Mouse (Mus musculus): Measurements from ENCODE around the gene Lce1m. TPM values are rescaled to one million over a fixed set of nuclear protein-coding genes. Genes with fewer than 3 reads are reported as not detected.

The Lce1m gene
- polyA plus RNA-seq, 1 experiment from 2014 or later, result not detected

DNA sequence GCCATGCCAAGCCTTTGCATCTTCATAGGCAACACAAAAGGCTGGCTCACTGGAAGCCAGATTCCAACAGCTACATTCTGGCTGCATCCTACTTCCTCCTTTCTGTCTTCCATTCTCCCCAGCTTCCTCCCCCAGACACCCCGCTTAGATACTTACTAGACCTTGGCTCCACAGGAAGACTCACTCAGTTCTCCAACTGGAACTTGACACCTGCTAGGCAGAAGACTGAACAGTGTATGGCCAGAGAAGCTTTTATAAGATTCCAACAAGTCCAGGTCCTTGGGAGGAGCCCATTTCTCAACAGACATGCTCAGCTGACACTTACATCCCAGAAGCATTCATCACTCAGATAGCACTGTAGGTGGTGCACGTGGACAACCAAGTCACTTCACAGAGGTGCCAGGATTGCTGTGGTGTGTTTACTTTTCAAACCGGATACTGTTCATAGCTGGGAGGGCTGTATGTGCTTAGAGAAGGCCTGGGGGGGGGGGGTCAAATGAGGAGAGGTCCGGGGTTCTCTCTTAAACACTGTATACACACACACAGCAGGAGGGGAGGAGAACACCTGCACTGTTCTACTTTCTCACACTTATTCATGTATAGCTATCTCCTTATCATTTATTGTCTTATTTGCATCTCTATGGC is 3.3 kb downstream of the Lce1m start, which contains the start of gene Crct1:
Crct1 (minus strand) TSS at position 228 of the 645 bp plus-strand sequence.
- Histone ChIP-seq H3K4me3 (replicated peaks; ENCODE audit: low read depth, low read length) (peak within 1 kb of the TSS; percentile 51), H3K9me3 (ENCODE audit: control insufficient read depth, low read length) (no peaks in the 10 kb centered on the region), H3K27ac (replicated peaks; ENCODE audit: low read depth, low read length) (peak within 1 kb of the TSS; percentile 53; the same call in 1 of the 2 replicates), H3K36me3 (ENCODE audit: control insufficient read depth, insufficient read depth, low read length) (no peaks in the 10 kb centered on the region), H3K4me2 (ENCODE audit: low read length) (peak within 1 kb of the TSS; percentile 82), H3K4me1 (ENCODE audit: control insufficient read depth, insufficient read depth, low read length) (no peaks in the 10 kb centered on the region), H3K27me3 (ENCODE audit: control insufficient read depth, insufficient read depth, low read length) (no peaks in the 10 kb centered on the region), H3K9ac (replicated peaks; ENCODE audit: low read length) (peak within 1 kb of the TSS; percentile 62)
- DNase-seq, result peak; percentile 8
- 53% methylated on average over 4 of the region's 4 CpGs for WGBS
- no peak for ATAC-seq (ENCODE audit: low FRiP score, low TSS enrichment)

DNA sequence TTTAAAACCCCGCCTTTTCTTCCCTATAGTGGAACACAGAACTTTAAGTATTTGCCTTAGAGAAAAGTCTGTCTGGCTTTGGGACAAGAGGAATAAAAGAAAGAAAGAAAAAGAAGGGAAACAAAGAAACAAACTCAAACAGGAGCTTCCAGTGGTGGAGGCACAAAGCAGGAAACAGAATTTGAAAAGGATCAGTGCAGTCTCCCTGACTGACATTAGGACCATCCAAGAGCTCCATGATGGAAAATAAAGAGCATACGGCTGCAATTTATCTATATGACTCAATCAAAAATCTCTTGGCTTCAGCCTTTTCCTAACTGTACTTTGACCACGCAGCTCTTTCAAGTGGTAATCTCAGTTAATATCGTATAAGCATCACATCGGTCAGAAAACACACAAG is 4.0 kb downstream of the Lce1m start:
- Histone ChIP-seq H3K27me3 (ENCODE audit: control insufficient read depth, insufficient read depth, low read length) (no peaks in the 10 kb centered on the region), H3K4me3 (replicated peaks; ENCODE audit: low read depth, low read length) (peak overlapping the region; percentile 51)
- ATAC-seq (ENCODE audit: low FRiP score, low TSS enrichment), result no peak

DNA sequence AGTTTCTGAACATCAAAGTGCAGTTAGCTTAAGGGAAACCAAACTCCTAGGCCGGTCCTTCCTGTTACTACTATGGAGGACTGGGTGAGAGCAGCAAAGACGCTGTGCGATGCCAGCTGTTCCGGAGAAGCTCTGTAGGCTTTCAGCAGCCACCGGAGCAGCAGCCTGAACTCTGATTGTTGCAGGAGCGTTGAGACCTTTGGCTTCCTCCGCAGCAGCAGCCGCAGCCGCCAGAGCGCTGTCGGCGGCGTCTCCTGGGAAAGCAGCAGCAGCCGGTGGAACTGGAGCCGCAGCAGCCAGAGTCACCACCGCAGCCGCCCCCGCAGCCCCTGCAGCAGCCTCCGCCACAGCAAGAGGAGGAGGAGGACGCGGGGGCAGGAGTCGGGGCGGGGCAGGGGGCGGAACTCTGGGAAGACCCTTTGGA is 4.5 kb downstream of the Lce1m start:
- DNase-seq (peak; percentile 83), ATAC-seq (ENCODE audit: low FRiP score, low TSS enrichment) (peak; percentile 79; the same call in 1 of the 2 replicates)
- H3K4me2 ChIP-seq (ENCODE audit: low read length), result peak overlapping the region; percentile 82
- H3K36me3 ChIP-seq (ENCODE audit: control insufficient read depth, insufficient read depth, low read length), result no peaks in the 10 kb centered on the region
- 0% methylated on average over 24 of the region's 24 CpGs for WGBS
- H3K4me1 ChIP-seq (ENCODE audit: control insufficient read depth, insufficient read depth, low read length), result no peaks in the 10 kb centered on the region
- H3K27ac ChIP-seq (replicated peaks; ENCODE audit: low read depth, low read length), result peak overlapping the region; percentile 53; the same call in 1 of the 2 replicates
- no peaks in the 10 kb centered on the region for H3K27me3 ChIP-seq (ENCODE audit: control insufficient read depth, insufficient read depth, low read length)
- H3K9me3 ChIP-seq (ENCODE audit: control insufficient read depth, low read length), result no peaks in the 10 kb centered on the region
- peak overlapping the region; percentile 62 for H3K9ac ChIP-seq (replicated peaks; ENCODE audit: low read length)
- peak overlapping the region; percentile 51 for H3K4me3 ChIP-seq (replicated peaks; ENCODE audit: low read depth, low read length)

More for the DNA sequence above, 4.0 kb downstream of the Lce1m start:
- peak overlapping the region; percentile 62 for H3K9ac ChIP-seq (replicated peaks; ENCODE audit: low read length)
- no peaks in the 10 kb centered on the region for H3K4me1 ChIP-seq (ENCODE audit: control insufficient read depth, insufficient read depth, low read length)
- DNase-seq, result no peak
- H3K4me2 ChIP-seq (ENCODE audit: low read length), result peak overlapping the region; percentile 82
- H3K27ac ChIP-seq (replicated peaks; ENCODE audit: low read depth, low read length), result no peak overlapping the region
- WGBS, result 15% methylated on average over 5 of the region's 5 CpGs
- no peaks in the 10 kb centered on the region for H3K36me3 ChIP-seq (ENCODE audit: control insufficient read depth, insufficient read depth, low read length)
- H3K9me3 ChIP-seq (ENCODE audit: control insufficient read depth, low read length), result no peaks in the 10 kb centered on the region

DNA sequence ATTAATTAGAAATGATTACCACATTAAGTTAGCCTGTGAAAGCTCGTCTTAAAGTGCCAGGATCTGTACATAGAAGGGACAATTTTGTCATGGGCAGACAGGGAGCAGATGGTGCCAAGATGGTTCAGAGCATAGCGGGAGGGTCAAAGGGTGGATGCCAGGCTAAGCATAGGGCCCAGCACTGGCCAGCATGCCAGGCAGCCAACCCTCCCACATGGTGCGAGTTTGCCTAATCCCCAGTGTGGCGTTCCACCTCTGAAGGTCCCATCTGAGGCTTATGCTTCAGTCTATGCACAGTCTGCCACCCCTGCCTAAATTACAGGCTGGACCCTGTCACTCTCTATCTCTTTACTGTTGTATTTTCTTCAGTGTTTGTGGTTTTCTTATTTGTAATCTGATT is 16.0 kb downstream of the Lce1m start:
- 71% methylated on average over 4 of the region's 4 CpGs for WGBS
- Histone ChIP-seq H3K36me3 (ENCODE audit: control insufficient read depth, insufficient read depth, low read length) (no peaks in the 10 kb centered on the region), H3K27me3 (ENCODE audit: control insufficient read depth, insufficient read depth, low read length) (no peaks in the 10 kb centered on the region), H3K4me2 (ENCODE audit: low read length) (no peak overlapping the region), H3K9me3 (ENCODE audit: control insufficient read depth, low read length) (no peaks in the 10 kb centered on the region), H3K27ac (replicated peaks; ENCODE audit: low read depth, low read length) (no peak overlapping the region), H3K4me3 (replicated peaks; ENCODE audit: low read depth, low read length) (no peak overlapping the region), H3K9ac (replicated peaks; ENCODE audit: low read length) (no peak overlapping the region), H3K4me1 (ENCODE audit: control insufficient read depth, insufficient read depth, low read length) (no peaks in the 10 kb centered on the region)
- ATAC-seq (ENCODE audit: low FRiP score, low TSS enrichment) (0 out of 2 replicates have a peak, but pooled peaks have one; percentile 48), DNase-seq (no peak)

DNA sequence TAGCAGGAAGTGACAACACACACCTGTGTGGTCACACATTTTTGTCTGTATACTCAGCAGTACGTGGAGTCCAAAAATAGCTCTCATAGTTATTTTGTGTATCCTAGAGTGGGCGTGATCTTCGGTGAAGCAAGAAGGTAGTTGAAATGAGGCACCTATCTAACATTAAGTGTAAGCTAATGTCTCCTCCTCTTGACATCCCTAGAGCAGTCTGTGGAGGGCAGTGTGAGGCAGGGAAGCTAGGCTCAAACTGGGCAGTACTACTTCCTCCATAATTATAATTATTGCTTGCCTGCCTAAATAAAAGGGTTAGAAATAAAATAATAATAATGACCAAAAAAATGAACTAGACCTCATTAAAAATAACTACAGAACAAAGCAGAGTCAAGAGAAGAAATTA is 18.2 kb downstream of the Lce1m start:
- Histone ChIP-seq H3K27me3 (ENCODE audit: control insufficient read depth, insufficient read depth, low read length) (no peaks in the 10 kb centered on the region), H3K36me3 (ENCODE audit: control insufficient read depth, insufficient read depth, low read length) (no peaks in the 10 kb centered on the region), H3K27ac (replicated peaks; ENCODE audit: low read depth, low read length) (no peak overlapping the region), H3K9me3 (ENCODE audit: control insufficient read depth, low read length) (no peaks in the 10 kb centered on the region), H3K4me1 (ENCODE audit: control insufficient read depth, insufficient read depth, low read length) (no peaks in the 10 kb centered on the region), H3K4me3 (replicated peaks; ENCODE audit: low read depth, low read length) (no peak overlapping the region), H3K4me2 (ENCODE audit: low read length) (no peak overlapping the region), H3K9ac (replicated peaks; ENCODE audit: low read length) (no peak overlapping the region)
- WGBS, result 87% methylated on average over 3 of the region's 3 CpGs
- ATAC-seq (ENCODE audit: low FRiP score, low TSS enrichment) (no peak), DNase-seq (no peak)

DNA sequence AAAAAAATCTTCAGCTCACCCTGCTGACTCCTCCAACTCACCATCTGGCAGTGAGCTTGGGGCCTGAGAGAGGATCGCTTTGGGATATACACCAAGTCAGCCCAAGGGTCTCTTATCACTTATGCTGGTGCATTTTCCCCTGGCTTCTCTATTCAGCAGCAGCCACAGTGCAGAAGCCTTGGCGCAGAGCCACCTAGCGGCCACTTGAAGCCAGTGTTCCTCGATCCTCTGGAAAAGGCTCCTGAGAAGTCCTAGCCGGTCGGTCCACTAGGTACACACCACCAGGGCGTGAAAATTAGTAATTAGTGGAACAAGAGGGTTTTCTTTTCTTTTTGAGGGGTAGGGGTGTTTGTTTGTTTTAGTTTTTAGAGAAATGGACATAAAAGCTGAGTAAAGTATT is 20.2 kb downstream of the Lce1m start:
- H3K4me3 ChIP-seq (replicated peaks; ENCODE audit: low read depth, low read length), result no peak overlapping the region
- no peak overlapping the region for H3K27ac ChIP-seq (replicated peaks; ENCODE audit: low read depth, low read length)
- DNase-seq (peak; percentile 92), ATAC-seq (ENCODE audit: low FRiP score, low TSS enrichment) (peak; percentile 88)
- no peaks in the 10 kb centered on the region for H3K9me3 ChIP-seq (ENCODE audit: control insufficient read depth, low read length)
- H3K4me1 ChIP-seq (ENCODE audit: control insufficient read depth, insufficient read depth, low read length), result no peaks in the 10 kb centered on the region
- no peaks in the 10 kb centered on the region for H3K36me3 ChIP-seq (ENCODE audit: control insufficient read depth, insufficient read depth, low read length)
- no peak overlapping the region for H3K9ac ChIP-seq (replicated peaks; ENCODE audit: low read length)
- H3K4me2 ChIP-seq (ENCODE audit: low read length), result no peak overlapping the region
- WGBS, result 6% methylated on average over 7 of the region's 7 CpGs
- no peaks in the 10 kb centered on the region for H3K27me3 ChIP-seq (ENCODE audit: control insufficient read depth, insufficient read depth, low read length)

DNA sequence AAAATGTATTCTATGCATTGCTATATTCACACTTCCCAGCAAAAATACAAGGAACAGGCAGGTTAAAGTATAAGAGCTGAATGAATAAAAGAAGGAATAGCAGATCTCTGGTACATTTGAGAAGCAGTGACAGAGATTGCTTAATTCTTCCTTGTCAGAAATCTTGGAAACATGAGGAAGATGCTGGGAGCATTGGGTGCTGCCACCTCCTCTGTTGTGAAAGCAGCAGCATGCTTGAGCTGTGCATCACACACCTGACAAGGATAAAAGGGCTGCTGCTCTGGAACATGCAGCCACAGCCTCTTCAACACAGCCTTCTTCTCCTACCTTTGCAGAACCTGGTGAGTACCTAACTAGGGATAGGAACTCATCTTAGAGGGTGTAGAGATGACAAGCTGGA is 26.9 kb downstream of the Lce1m start, which contains the start of gene Lce3f:
Lce3f (plus strand) TSS at position 301 of the 400 bp plus-strand sequence.
- H3K36me3 ChIP-seq (ENCODE audit: control insufficient read depth, insufficient read depth, low read length), result no peaks in the 10 kb centered on the region

DNA sequence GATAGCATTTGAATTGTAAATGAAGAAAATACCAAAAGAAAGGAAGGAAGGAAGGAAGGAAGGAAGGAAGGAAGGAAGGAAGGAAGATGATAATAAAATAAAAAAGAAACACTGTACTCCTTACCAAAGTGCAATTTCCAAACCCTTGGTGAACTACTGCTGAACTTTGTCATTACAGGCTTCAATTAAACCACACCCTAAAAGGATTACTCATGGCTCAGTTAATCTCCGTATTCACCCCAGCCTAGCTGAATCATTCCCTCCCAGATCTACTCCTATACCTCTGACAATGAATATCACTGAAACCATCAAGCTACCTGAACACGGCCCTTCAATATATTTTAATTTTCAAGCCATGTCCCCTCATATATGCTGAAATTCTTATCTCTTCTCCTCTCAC is 40.4 kb downstream of the Lce1m start:
- ATAC-seq (ENCODE audit: low FRiP score, low TSS enrichment) (no peak), DNase-seq (no peak)
- Histone ChIP-seq H3K27me3 (ENCODE audit: control insufficient read depth, insufficient read depth, low read length) (no peaks in the 10 kb centered on the region), H3K9ac (replicated peaks; ENCODE audit: low read length) (no peak overlapping the region), H3K9me3 (ENCODE audit: control insufficient read depth, low read length) (no peaks in the 10 kb centered on the region), H3K36me3 (ENCODE audit: control insufficient read depth, insufficient read depth, low read length) (no peaks in the 10 kb centered on the region), H3K4me3 (replicated peaks; ENCODE audit: low read depth, low read length) (no peak overlapping the region), H3K4me2 (ENCODE audit: low read length) (no peak overlapping the region), H3K27ac (replicated peaks; ENCODE audit: low read depth, low read length) (no peak overlapping the region), H3K4me1 (ENCODE audit: control insufficient read depth, insufficient read depth, low read length) (no peaks in the 10 kb centered on the region)
- WGBS, result 71% methylated on average over 2 of the region's 2 CpGs

More for the DNA sequence above, 26.9 kb downstream of the Lce1m start, which contains the start of gene Lce3f:
- DNase-seq (no peak), ATAC-seq (ENCODE audit: low FRiP score, low TSS enrichment) (no peak)
- no peak within 1 kb of the TSS for H3K9ac ChIP-seq (replicated peaks; ENCODE audit: low read length)
- H3K9me3 ChIP-seq (ENCODE audit: control insufficient read depth, low read length), result no peaks in the 10 kb centered on the region
- H3K4me3 ChIP-seq (replicated peaks; ENCODE audit: low read depth, low read length), result no peak within 1 kb of the TSS
- no peak within 1 kb of the TSS for H3K27ac ChIP-seq (replicated peaks; ENCODE audit: low read depth, low read length)
- no peaks in the 10 kb centered on the region for H3K27me3 ChIP-seq (ENCODE audit: control insufficient read depth, insufficient read depth, low read length)
- no peak within 1 kb of the TSS for H3K4me2 ChIP-seq (ENCODE audit: low read length)
- no peaks in the 10 kb centered on the region for H3K4me1 ChIP-seq (ENCODE audit: control insufficient read depth, insufficient read depth, low read length)
